Mouse (Mus musculus) hindbrain, embryonic 13.5 days (tissue): ENCODE measurements around the gene Gtf3c5. TPM values are rescaled to one million over a fixed set of nuclear protein-coding genes. Genes with fewer than 3 reads are reported as not detected.

Source experiments
- microRNA-seq: library from miRNA; unstranded; fragments of <30 nt; microRNA quantifications from one replicate; pipeline ENCODE4, GENCODE M21; 2016
- polyA plus RNA-seq: library from polyadenylated mRNA; unstranded; fragments of >200 nt; fragmentation: Nextera tagmentation; extraction: Ambion mirVana; gene quantifications from 2 replicates; pipeline ENCODE4 v1.2.1, GENCODE M21; 2015

The Gtf3c5 gene
- polyA plus RNA-seq, 1 experiment from 2014 or later = 40.8 TPM

Small RNA genes lying within 50 kb of the gene (microRNA-seq; reads per million reads assigned to microRNA genes)
- gene Gm22824 = not detected

Other genes starting within 250 kb of the Gtf3c5 start
- 11.3 and 14.0 TPM in 2 replicates for gene Ppp1r26, start 137.0 kb downstream of the Gtf3c5 start, polyA plus RNA-seq
- gene 1700007K13Rik, start 117.4 kb downstream of the Gtf3c5 start, polyA plus RNA-seq = 2.4 and 3.1 TPM in 2 replicates
- 51.9 and 52.6 TPM in 2 replicates for gene Mrps2, start 115.7 kb downstream of the Gtf3c5 start, polyA plus RNA-seq
- 0.52 and 1.0 TPM in 2 replicates for gene Gbgt1, start 86.9 kb downstream of the Gtf3c5 start, polyA plus RNA-seq
- 2.1 and 3.6 TPM in 2 replicates for gene Gm10134, start 77.7 kb downstream of the Gtf3c5 start, polyA plus RNA-seq
- gene Ralgds, start 70.6 kb downstream of the Gtf3c5 start, polyA plus RNA-seq = 78.9 and 87.9 TPM in 2 replicates
- 0.08 and 0.13 TPM in 2 replicates for gene Cel, start 20.3 kb downstream of the Gtf3c5 start, polyA plus RNA-seq
- 0.19 and 0.23 TPM in 2 replicates for gene Gfi1b, start 38.2 kb upstream of the Gtf3c5 start, polyA plus RNA-seq
- gene Tsc1, start 57.5 kb upstream of the Gtf3c5 start, polyA plus RNA-seq = 33.7 and 33.9 TPM in 2 replicates
- 3.8 and 4.0 TPM in 2 replicates for gene Spaca9, start 116.0 kb upstream of the Gtf3c5 start, polyA plus RNA-seq
- 1.9 and 2.3 TPM in 2 replicates for gene Ak8, start 116.4 kb upstream of the Gtf3c5 start, polyA plus RNA-seq